ENCODE assay signal across 8 mouse cellular contexts in the genomic region with DNA sequence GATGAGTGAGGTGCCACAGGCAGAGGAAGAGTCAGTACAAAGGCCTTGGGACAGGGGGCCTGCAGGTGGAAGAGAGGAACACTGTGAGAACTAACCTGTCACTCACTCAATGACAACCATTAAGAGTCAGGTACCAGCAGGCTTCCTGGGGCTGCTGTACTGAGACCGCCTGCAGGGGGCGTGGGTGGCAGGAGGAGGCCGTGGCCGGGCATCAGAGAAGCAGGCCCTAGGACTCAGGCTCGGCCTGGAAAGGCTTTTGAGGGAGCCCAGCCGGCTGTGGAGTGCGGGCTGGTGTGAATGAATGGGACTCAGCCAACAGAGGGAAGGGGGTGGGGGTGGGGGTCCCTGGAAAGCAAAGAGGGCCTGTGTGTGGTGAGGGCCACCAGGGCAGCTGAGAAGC.
DNase-seq lines count a peak whose midpoint lies in the region; ATAC-seq and TF ChIP-seq lines count a peak whose summit lies in the region.

No protein-coding gene starts in this region.

- H3K9ac ChIP-seq in heart, embryonic 11.5 days (ENCODE audit: low read depth, low read length), result no peak overlapping the region
- H3K9ac ChIP-seq in CH12.LX (ENCODE audit: insufficient read depth, low read depth), result no peak overlapping the region
- no peak overlapping the region for H3K9ac ChIP-seq in midbrain, embryonic 13.5 days (replicated peaks)

- TF ChIP-seq RAD21 in CH12.LX (IDR thresholded peaks at IDR 0.05; ENCODE audit: low read depth, low read length), result peak; percentile 31

- peaks cover 72% of the 10 kb centered on the region for H3K4me1 ChIP-seq in heart, embryonic 10.5 days
- H3K4me1 ChIP-seq in heart, embryonic 11.5 days (ENCODE audit: control insufficient read depth, insufficient read depth, low read length), result peaks cover 51% of the 10 kb centered on the region
- H3K4me1 ChIP-seq in CH12.LX (ENCODE audit: control insufficient read depth in 1 of 2, insufficient read depth in 2 of 2), result peaks cover 50 to 66% of the 10 kb centered on the region in 2 experiments
- H3K4me1 ChIP-seq in midbrain, embryonic 13.5 days (replicated peaks), result peaks cover 80% of the 10 kb centered on the region

- dilution Hi-C loops in CH12.LX (cut with MboI; ENCODE audit: extremely low pct_ligation_motif_present, extremely low pct_unique_long_range_greater_than_20kb, low sequenced_read_pairs), result no loop called here

- no peak for DNase-seq in heart, embryonic 10.5 days (ENCODE audit: low spot score)
- no peak for DNase-seq in CH12.LX (ENCODE audit: extremely low read depth)
- DNase-seq in cerebellum, postnatal 25 days, result peak; percentile 45 to 70
- peak; percentile 73 to 79 for DNase-seq in kidney, postnatal 4 days
- no peak for DNase-seq in urinary bladder, postnatal 25 days (ENCODE audit: low spot score)
- DNase-seq in left cerebral cortex, postnatal 25 days (ENCODE audit: low spot score in 2 of 2), result no peak

- peak overlapping the region; percentile 48; the same call in 1 of the 2 replicates for H3K27ac ChIP-seq in heart, embryonic 10.5 days
- no peak overlapping the region for H3K27ac ChIP-seq in heart, embryonic 11.5 days (ENCODE audit: low read depth, low read length)
- no peak overlapping the region for H3K27ac ChIP-seq in CH12.LX (ENCODE audit: insufficient read depth, low read depth)
- H3K27ac ChIP-seq in midbrain, embryonic 13.5 days, result peak overlapping the region; percentile 82

- in situ Hi-C loops in CH12.LX (cut with MboI; ENCODE audit: low pct_ligation_motif_present, low pct_unique_long_range_greater_than_20kb, low sequenced_read_pairs), result loop anchor here (5.0 kb wide), 1 partner anchor 34 kb away; no protein-coding TSS in a partner anchor

- no peak for ATAC-seq in heart, embryonic 11.5 days (replicated peaks; ENCODE audit: insufficient number of reproducible peaks, low FRiP score, low TSS enrichment)
- ATAC-seq in midbrain, embryonic 13.5 days, result no peak

- TF ChIP-seq CTCF in CH12.LX (conservative IDR thresholded peaks at IDR 0.05 in 1 of 2, IDR thresholded peaks at IDR 0.05 in 1 of 2; ENCODE audit: low read depth in 2 of 2, low read length in 2 of 2), result peak in 1 of 2 experiments; percentile 56; a peak in 2 of 4 replicates

- H3K4me2 ChIP-seq in heart, embryonic 11.5 days, result no peak overlapping the region
- no peak overlapping the region for H3K4me2 ChIP-seq in CH12.LX (ENCODE audit: insufficient read depth, low read depth, poor library complexity, severe bottlenecking)
- H3K4me2 ChIP-seq in midbrain, embryonic 13.5 days (replicated peaks), result no peak overlapping the region

- intact Hi-C loops in left cerebral cortex, postnatal 25 days (cut with DNase I), result no loop called here

- H3K9me3 ChIP-seq in heart, embryonic 10.5 days, result no peaks in the 10 kb centered on the region
- H3K9me3 ChIP-seq in heart, embryonic 11.5 days (replicated peaks; ENCODE audit: control insufficient read depth, low read length), result no peaks in the 10 kb centered on the region
- no peaks in the 10 kb centered on the region for H3K9me3 ChIP-seq in CH12.LX (replicated peaks; ENCODE audit: low read length)
- no peaks in the 10 kb centered on the region for H3K9me3 ChIP-seq in midbrain, embryonic 13.5 days

- TF ChIP-seq EP300 in CH12.LX (IDR thresholded peaks at IDR 0.05; ENCODE audit: low read length), result no peak

- 8% methylated on average over 7 of the region's 7 CpGs for WGBS in heart, embryonic 10.5 days
- WGBS in heart, embryonic 11.5 days (ENCODE audit: insufficient replicate concordance), result 15% methylated on average over 7 of the region's 7 CpGs
- 5% methylated on average over 7 of the region's 7 CpGs for WGBS in midbrain, embryonic 13.5 days

- H3K79me2 ChIP-seq in CH12.LX (replicated peaks; ENCODE audit: control insufficient read depth, extremely low read depth, insufficient read depth, poor library complexity, severe bottlenecking), result no peaks in the 10 kb centered on the region

- TF ChIP-seq POLR2A in CH12.LX (IDR thresholded peaks at IDR 0.05; ENCODE audit: low read depth, low read length), result no peak

- no peaks in the 10 kb centered on the region for H3K36me3 ChIP-seq in heart, embryonic 10.5 days
- H3K36me3 ChIP-seq in heart, embryonic 11.5 days (ENCODE audit: control insufficient read depth, insufficient read depth, low read length), result no peaks in the 10 kb centered on the region
- H3K36me3 ChIP-seq in CH12.LX (replicated peaks in 1 of 2; ENCODE audit: control insufficient read depth in 1 of 2, insufficient read depth in 1 of 2, low read length in 1 of 2), result no peaks in the 10 kb centered on the region
- H3K36me3 ChIP-seq in midbrain, embryonic 13.5 days, result no peaks in the 10 kb centered on the region

- no peak overlapping the region for H3K4me3 ChIP-seq in heart, embryonic 10.5 days
- no peak overlapping the region for H3K4me3 ChIP-seq in heart, embryonic 11.5 days (ENCODE audit: low read depth, low read length)
- no peak overlapping the region for H3K4me3 ChIP-seq in CH12.LX (replicated peaks in 1 of 3; ENCODE audit: low read depth in 2 of 3, low read length in 2 of 3, poor library complexity in 1 of 3)
- no peak overlapping the region for H3K4me3 ChIP-seq in midbrain, embryonic 13.5 days (replicated peaks)

- peaks cover 20% of the 10 kb centered on the region for H3K27me3 ChIP-seq in heart, embryonic 10.5 days (ENCODE audit: insufficient read depth, poor library complexity, severe bottlenecking)
- H3K27me3 ChIP-seq in heart, embryonic 11.5 days (ENCODE audit: control insufficient read depth, insufficient read depth, low read length), result peaks cover 6% of the 10 kb centered on the region; the same call in 1 of the 2 replicates
- no peaks in the 10 kb centered on the region for H3K27me3 ChIP-seq in CH12.LX (replicated peaks)
- H3K27me3 ChIP-seq in midbrain, embryonic 13.5 days, result peaks cover 5% of the 10 kb centered on the region; the same call in 1 of the 2 replicates

TF ChIP-seq in CH12.LX, 34 proteins besides CTCF, POLR2A, EP300 and RAD21:
- TF ChIP-seq UBTF (IDR thresholded peaks at IDR 0.05; ENCODE audit: low read depth, low read length) (no peak), SIN3A (IDR thresholded peaks at IDR 0.05; ENCODE audit: low read length) (no peak), NELFE (IDR thresholded peaks at IDR 0.05; ENCODE audit: low read depth, low read length) (no peak), SMC3 (IDR thresholded peaks at IDR 0.05; ENCODE audit: low read depth, low read length) (peak; percentile 59), MAZ (IDR thresholded peaks at IDR 0.05; ENCODE audit: low read depth, low read length) (no peak), CHD1 (IDR thresholded peaks at IDR 0.05; ENCODE audit: low read depth, low read length) (no peak)
TF ChIP-seq in CH12.LX: peak in this region for 1.

Comparison
In these comparisons a context has a peak if more than half of its experiments do, and no peak if none do; other contexts are left out.
1. H3K27ac ChIP-seq: peak in heart, embryonic 10.5 days (single experiment) and midbrain, embryonic 13.5 days (single experiment); none in heart, embryonic 11.5 days (single experiment) and CH12.LX (single experiment).
2. DNase-seq: peak in cerebellum, postnatal 25 days (2 of 2) and kidney, postnatal 4 days (2 of 2); none in heart, embryonic 10.5 days (single experiment), CH12.LX (single experiment), urinary bladder, postnatal 25 days (single experiment) and left cerebral cortex, postnatal 25 days (0 of 2).